Mouse (Mus musculus) urinary bladder, postnatal 14 days (tissue): Measurements from ENCODE around the gene Hook1.
A peak's percentile ranks its signal among the peaks of the same experiment; 100 is the strongest.
"Not testable (repeated sequence)": the region's sequence is repeated elsewhere in the genome, so short reads cannot be mapped to it uniquely, and the experiment has no call there.

ENCODE experiments used
- DNase-seq: peaks from one replicate; pipeline ENCODE4 v3.0.0; 2021; ENCODE audit warnings: low spot score

The Hook1 gene

GRCm38 (mm10) chr4:95966928-95967724 lies at the start of gene Hook1:
Gene Hook1, plus strand, starts transcription at chr4:95967240.
- DNase-seq = peak; percentile 96

- DNase-seq = no peak
These were observed 49.3 kb upstream of the Hook1 start for GRCm38 (mm10) chr4:95917703-95918102.

- DNase-seq = no peak
These were observed 46.6 kb upstream of the Hook1 start for GRCm38 (mm10) chr4:95920448-95920847.

GRCm38 (mm10) chr4:95924210-95925184 lies 42.5 kb upstream of the Hook1 start:
- peak; percentile 77 for DNase-seq

- DNase-seq = no peak
These were observed 38.2 kb upstream of the Hook1 start for GRCm38 (mm10) chr4:95928846-95929245.

GRCm38 (mm10) chr4:95929936-95930335 lies 37.1 kb upstream of the Hook1 start:
- DNase-seq = no peak

GRCm38 (mm10) chr4:95931331-95931730 lies 35.7 kb upstream of the Hook1 start:
- DNase-seq = peak; percentile 61

GRCm38 (mm10) chr4:95933801-95934356 lies 33.2 kb upstream of the Hook1 start:
- DNase-seq = no peak

- DNase-seq = no peak
These were observed 32.5 kb upstream of the Hook1 start for GRCm38 (mm10) chr4:95934384-95935035.

- DNase-seq = no peak
These were observed 28.3 kb upstream of the Hook1 start for GRCm38 (mm10) chr4:95938701-95939100.

GRCm38 (mm10) chr4:95947896-95948295 lies 19.1 kb upstream of the Hook1 start:
- no peak for DNase-seq

GRCm38 (mm10) chr4:95953328-95953727 lies 13.7 kb upstream of the Hook1 start:
- no peak for DNase-seq

GRCm38 (mm10) chr4:95982221-95982620 lies 15.2 kb downstream of the Hook1 start:
- not testable (repeated sequence) for DNase-seq

- DNase-seq = no peak
These were observed 49.8 kb downstream of the Hook1 start for GRCm38 (mm10) chr4:96016875-96017274.

- no peak for DNase-seq
These were observed 55.8 kb downstream of the Hook1 start for GRCm38 (mm10) chr4:96022803-96023202.

- no peak for DNase-seq
These were observed 61.4 kb downstream of the Hook1 start for GRCm38 (mm10) chr4:96028412-96028811.

GRCm38 (mm10) chr4:96060106-96060505 lies 93.1 kb downstream of the Hook1 start:
- DNase-seq = no peak

GRCm38 (mm10) chr4:96062045-96062444 lies 95.0 kb downstream of the Hook1 start:
- no peak for DNase-seq
